Mouse (Mus musculus): ENCODE results near the gene Gm49601. TPM values are rescaled to one million over a fixed set of nuclear protein-coding genes. Genes with fewer than 3 reads are reported as not detected.

Gm49601 gene
- polyA plus RNA-seq (2015; fragmentation: Nextera tagmentation; extraction: Ambion mirVana), result 0.28 and 0.55 TPM in 2 replicates

- Histone ChIP-seq H3K4me1 (ENCODE audit: control insufficient read depth, low read depth, low read length) (peaks cover 15% of the 10 kb centered on the region), H3K27ac (ENCODE audit: low read length) (no peak within 1 kb of the TSS), H3K4me3 (ENCODE audit: low read depth, low read length) (peak within 1 kb of the TSS; percentile 53), H3K9me3 (replicated peaks; ENCODE audit: control insufficient read depth, low read length) (no peaks in the 10 kb centered on the region), H3K9ac (ENCODE audit: low read depth, low read length) (no peak within 1 kb of the TSS), H3K27me3 (ENCODE audit: control insufficient read depth, insufficient read depth, low read depth, low read length) (peaks cover 100% of the 10 kb centered on the region), H3K4me2 (ENCODE audit: low read depth, low read length) (peak within 1 kb of the TSS; percentile 75), H3K36me3 (ENCODE audit: control insufficient read depth, insufficient read depth) (no peaks in the 10 kb centered on the region)
- WGBS (ENCODE audit: insufficient replicate concordance), result 0% methylated on average over 61 of the region's 65 CpGs
- peak; percentile 17 for ATAC-seq (ENCODE audit: low read depth)
Observed at GRCm38 (mm10) chr16:18626376-18626878, at the start of gene Gm49601. Gene Gm49601, minus strand, starts transcription at chr16:18626427.

- no peak overlapping the region for H3K27ac ChIP-seq (ENCODE audit: low read length)
- no peak overlapping the region for H3K4me3 ChIP-seq (ENCODE audit: low read depth, low read length)
- H3K27me3 ChIP-seq (ENCODE audit: control insufficient read depth, insufficient read depth, low read depth, low read length), result no peaks in the 10 kb centered on the region
- ATAC-seq (ENCODE audit: low read depth), result no peak
- 56% methylated on average over 3 of the region's 3 CpGs for WGBS (ENCODE audit: insufficient replicate concordance)
- H3K4me2 ChIP-seq (ENCODE audit: low read depth, low read length), result no peak overlapping the region
- no peaks in the 10 kb centered on the region for H3K9me3 ChIP-seq (replicated peaks; ENCODE audit: control insufficient read depth, low read length)
- H3K4me1 ChIP-seq (ENCODE audit: control insufficient read depth, low read depth, low read length), result no peaks in the 10 kb centered on the region
- H3K9ac ChIP-seq (ENCODE audit: low read depth, low read length), result no peak overlapping the region
- H3K36me3 ChIP-seq (ENCODE audit: control insufficient read depth, insufficient read depth), result no peaks in the 10 kb centered on the region
Observed at GRCm38 (mm10) chr16:18673005-18673404, 46.8 kb upstream of the Gm49601 start.

GRCm38 (mm10) chr16:18672027-18672426 is 45.8 kb upstream of the Gm49601 start:
- H3K4me3 ChIP-seq (ENCODE audit: low read depth, low read length), result no peak overlapping the region
- no peak for ATAC-seq (ENCODE audit: low read depth)
- no peaks in the 10 kb centered on the region for H3K27me3 ChIP-seq (ENCODE audit: control insufficient read depth, insufficient read depth, low read depth, low read length)
- no peaks in the 10 kb centered on the region for H3K4me1 ChIP-seq (ENCODE audit: control insufficient read depth, low read depth, low read length)
- no peak overlapping the region for H3K9ac ChIP-seq (ENCODE audit: low read depth, low read length)
- H3K9me3 ChIP-seq (replicated peaks; ENCODE audit: control insufficient read depth, low read length), result no peaks in the 10 kb centered on the region
- WGBS (ENCODE audit: insufficient replicate concordance), result 43% methylated on average over 5 of the region's 5 CpGs
- H3K4me2 ChIP-seq (ENCODE audit: low read depth, low read length), result no peak overlapping the region
- no peaks in the 10 kb centered on the region for H3K36me3 ChIP-seq (ENCODE audit: control insufficient read depth, insufficient read depth)
- no peak overlapping the region for H3K27ac ChIP-seq (ENCODE audit: low read length)

GRCm38 (mm10) chr16:18669914-18670313 is 43.7 kb upstream of the Gm49601 start:
- Histone ChIP-seq H3K27ac (ENCODE audit: low read length) (no peak overlapping the region), H3K4me1 (ENCODE audit: control insufficient read depth, low read depth, low read length) (no peaks in the 10 kb centered on the region), H3K9me3 (replicated peaks; ENCODE audit: control insufficient read depth, low read length) (no peaks in the 10 kb centered on the region), H3K4me3 (ENCODE audit: low read depth, low read length) (no peak overlapping the region), H3K27me3 (ENCODE audit: control insufficient read depth, insufficient read depth, low read depth, low read length) (no peaks in the 10 kb centered on the region), H3K4me2 (ENCODE audit: low read depth, low read length) (no peak overlapping the region), H3K9ac (ENCODE audit: low read depth, low read length) (no peak overlapping the region), H3K36me3 (ENCODE audit: control insufficient read depth, insufficient read depth) (no peaks in the 10 kb centered on the region)
- ATAC-seq (ENCODE audit: low read depth), result no peak
- WGBS (ENCODE audit: insufficient replicate concordance), result 54% methylated on average over 6 of the region's 6 CpGs

GRCm38 (mm10) chr16:18658597-18658996 is 32.4 kb upstream of the Gm49601 start:
- Histone ChIP-seq H3K9ac (ENCODE audit: low read depth, low read length) (no peak overlapping the region), H3K4me3 (ENCODE audit: low read depth, low read length) (no peak overlapping the region), H3K4me1 (ENCODE audit: control insufficient read depth, low read depth, low read length) (no peaks in the 10 kb centered on the region), H3K4me2 (ENCODE audit: low read depth, low read length) (no peak overlapping the region), H3K27ac (ENCODE audit: low read length) (no peak overlapping the region), H3K9me3 (replicated peaks; ENCODE audit: control insufficient read depth, low read length) (no peaks in the 10 kb centered on the region), H3K27me3 (ENCODE audit: control insufficient read depth, insufficient read depth, low read depth, low read length) (no peaks in the 10 kb centered on the region), H3K36me3 (ENCODE audit: control insufficient read depth, insufficient read depth) (no peaks in the 10 kb centered on the region)
- WGBS (ENCODE audit: insufficient replicate concordance), result 47% methylated on average over 4 of the region's 4 CpGs
- no peak for ATAC-seq (ENCODE audit: low read depth)

GRCm38 (mm10) chr16:18655372-18656098 is 29.3 kb upstream of the Gm49601 start:
- Histone ChIP-seq H3K4me3 (ENCODE audit: low read depth, low read length) (no peak overlapping the region), H3K9ac (ENCODE audit: low read depth, low read length) (no peak overlapping the region), H3K4me1 (ENCODE audit: control insufficient read depth, low read depth, low read length) (no peaks in the 10 kb centered on the region), H3K36me3 (ENCODE audit: control insufficient read depth, insufficient read depth) (no peaks in the 10 kb centered on the region), H3K27ac (ENCODE audit: low read length) (peak overlapping the region; percentile 56), H3K4me2 (ENCODE audit: low read depth, low read length) (no peak overlapping the region), H3K27me3 (ENCODE audit: control insufficient read depth, insufficient read depth, low read depth, low read length) (no peaks in the 10 kb centered on the region), H3K9me3 (replicated peaks; ENCODE audit: control insufficient read depth, low read length) (no peaks in the 10 kb centered on the region)
- 31% methylated on average over 5 of the region's 5 CpGs for WGBS (ENCODE audit: insufficient replicate concordance)
- ATAC-seq (ENCODE audit: low read depth), result peak; percentile 32; the same call in 1 of the 2 replicates

GRCm38 (mm10) chr16:18653290-18654160 is 27.3 kb upstream of the Gm49601 start:
- Histone ChIP-seq H3K27me3 (ENCODE audit: control insufficient read depth, insufficient read depth, low read depth, low read length) (no peaks in the 10 kb centered on the region), H3K27ac (ENCODE audit: low read length) (no peak overlapping the region)
- no peak for ATAC-seq (ENCODE audit: low read depth)

GRCm38 (mm10) chr16:18649126-18649525 is 22.9 kb upstream of the Gm49601 start:
- Histone ChIP-seq H3K27me3 (ENCODE audit: control insufficient read depth, insufficient read depth, low read depth, low read length) (no peaks in the 10 kb centered on the region), H3K9me3 (replicated peaks; ENCODE audit: control insufficient read depth, low read length) (no peaks in the 10 kb centered on the region; the same call in 1 of the 2 replicates), H3K27ac (ENCODE audit: low read length) (no peak overlapping the region), H3K36me3 (ENCODE audit: control insufficient read depth, insufficient read depth) (no peaks in the 10 kb centered on the region), H3K4me2 (ENCODE audit: low read depth, low read length) (no peak overlapping the region), H3K4me3 (ENCODE audit: low read depth, low read length) (no peak overlapping the region), H3K4me1 (ENCODE audit: control insufficient read depth, low read depth, low read length) (no peaks in the 10 kb centered on the region), H3K9ac (ENCODE audit: low read depth, low read length) (no peak overlapping the region)
- ATAC-seq (ENCODE audit: low read depth), result no peak
- WGBS (ENCODE audit: insufficient replicate concordance), result 41% methylated on average over 3 of the region's 3 CpGs

More at GRCm38 (mm10) chr16:18653290-18654160, 27.3 kb upstream of the Gm49601 start:
- H3K4me2 ChIP-seq (ENCODE audit: low read depth, low read length), result no peak overlapping the region
- no peaks in the 10 kb centered on the region for H3K4me1 ChIP-seq (ENCODE audit: control insufficient read depth, low read depth, low read length)
- H3K36me3 ChIP-seq (ENCODE audit: control insufficient read depth, insufficient read depth), result no peaks in the 10 kb centered on the region
- no peak overlapping the region for H3K9ac ChIP-seq (ENCODE audit: low read depth, low read length)
- 61% methylated on average over 6 of the region's 6 CpGs for WGBS (ENCODE audit: insufficient replicate concordance)
- no peak overlapping the region for H3K4me3 ChIP-seq (ENCODE audit: low read depth, low read length)
- H3K9me3 ChIP-seq (replicated peaks; ENCODE audit: control insufficient read depth, low read length), result no peaks in the 10 kb centered on the region
